Mouse (Mus musculus) C2C12 (cell line): Measurements from ENCODE around the gene Frk.

ENCODE experiments used
- CTCF ChIP-seq: IDR thresholded peaks from one replicate; pipeline ENCODE4 v1.5.1; 2011; ENCODE audit not compliant: control insufficient read depth, insufficient read depth, insufficient read length
- MYOD1 ChIP-seq: IDR thresholded peaks from one replicate; pipeline ENCODE4 v1.6.1; 2011; ENCODE audit warnings: low read depth; ENCODE audit not compliant: control insufficient read depth, insufficient read length
- USF1 ChIP-seq: IDR thresholded peaks from one replicate; pipeline ENCODE4 v1.6.1; 2011; ENCODE audit warnings: low read depth, mild to moderate bottlenecking, control low read depth, moderate library complexity

DNA sequence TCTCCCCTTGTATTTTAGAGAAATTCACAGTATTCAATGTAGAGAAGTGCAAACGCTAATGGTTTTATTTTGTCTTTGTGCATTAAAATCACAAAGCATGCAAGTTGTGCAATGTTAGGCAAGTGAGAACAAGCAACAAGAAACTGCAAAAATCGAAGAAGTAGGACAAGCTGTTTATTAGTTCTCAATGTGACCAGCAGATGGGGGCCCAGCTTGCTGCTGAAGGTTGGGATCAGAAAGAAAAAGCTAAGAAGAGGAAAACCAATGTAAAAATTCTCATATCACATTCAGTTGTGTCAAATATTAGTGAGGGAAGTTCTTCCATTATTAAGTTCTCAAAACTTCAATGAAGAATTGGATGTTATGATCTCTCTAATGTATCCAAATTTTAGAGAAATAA lies 134.0 kb downstream of the Frk start:
- TF ChIP-seq CTCF (no peak), MYOD1 (no peak), USF1 (no peak)
